Mouse (Mus musculus) thymus, postnatal 0 days (tissue): ENCODE measurements around the gene Pgam5. TPM values are rescaled to one million over a fixed set of nuclear protein-coding genes. Genes with fewer than 3 reads are reported as not detected.

Experiments
- DNase-seq: peaks from one replicate; pipeline ENCODE4 v3.0.0-alpha.2; 2015; ENCODE audit warnings: low spot score
- polyA plus RNA-seq: library from polyadenylated mRNA; unstranded; fragments of >200 nt; fragmentation: Nextera tagmentation; extraction: Ambion mirVana; gene quantifications from 2 replicates; pipeline ENCODE4 v1.2.1, GENCODE M21; 2015

The Pgam5 gene
- polyA plus RNA-seq, 1 experiment from 2014 or later = 67.4 TPM

- DNase-seq = peak; percentile 91
Observed at GRCm38 (mm10) chr5:110230780-110231461, 38.8 kb downstream of the Pgam5 start, which contains the start of gene Ankle2. TSS of gene Ankle2 (plus strand) at chr5:110231004.

- DNase-seq = no peak
Observed at GRCm38 (mm10) chr5:110230401-110230779, 39.3 kb downstream of the Pgam5 start.

- no peak for DNase-seq
Observed at GRCm38 (mm10) chr5:110227336-110227883, 42.3 kb downstream of the Pgam5 start.

GRCm38 (mm10) chr5:110225056-110225455 is 44.7 kb downstream of the Pgam5 start:
- no peak for DNase-seq

GRCm38 (mm10) chr5:110222757-110223156 is 47.0 kb downstream of the Pgam5 start:
- no peak for DNase-seq

GRCm38 (mm10) chr5:110220331-110220730 is 49.4 kb downstream of the Pgam5 start:
- DNase-seq = no peak

- DNase-seq = no peak
Observed at GRCm38 (mm10) chr5:110216780-110217179, 52.9 kb downstream of the Pgam5 start.

- DNase-seq = no peak
Observed at GRCm38 (mm10) chr5:110211312-110211711, 58.4 kb downstream of the Pgam5 start.

Other genes starting within 250 kb of the Pgam5 start
- 4.6 and 5.2 TPM in 2 replicates for gene Gm17655, start 197.4 kb downstream of the Pgam5 start, polyA plus RNA-seq
- gene Gm35315, start 175.5 kb downstream of the Pgam5 start, polyA plus RNA-seq = 2.3 and 2.8 TPM in 2 replicates
- gene Plcxd1, start 169.9 kb downstream of the Pgam5 start, polyA plus RNA-seq = 3.3 and 3.5 TPM in 2 replicates
- 32.0 and 36.8 TPM in 2 replicates for gene Gtpbp6, start 161.7 kb downstream of the Pgam5 start, polyA plus RNA-seq
- gene Zfp605, start 159.8 kb downstream of the Pgam5 start, polyA plus RNA-seq = 4.9 and 5.8 TPM in 2 replicates
- 75.1 and 82.2 TPM in 2 replicates for gene Chfr, start 134.1 kb downstream of the Pgam5 start, polyA plus RNA-seq
- 12.1 and 12.3 TPM in 2 replicates for gene Golga3, start 93.2 kb downstream of the Pgam5 start, polyA plus RNA-seq
- 22.9 and 26.4 TPM in 2 replicates for gene Ankle2, start 38.9 kb downstream of the Pgam5 start, polyA plus RNA-seq
- 7.6 and 9.1 TPM in 2 replicates for gene Pxmp2, start 16.3 kb upstream of the Pgam5 start, polyA plus RNA-seq
- gene Pole, start 16.4 kb upstream of the Pgam5 start, polyA plus RNA-seq = 20.0 and 21.0 TPM in 2 replicates
- gene P2rx2, start 73.3 kb upstream of the Pgam5 start, polyA plus RNA-seq = 0.12 and 0.41 TPM in 2 replicates
- gene Lrcol1, start 74.8 kb upstream of the Pgam5 start, polyA plus RNA-seq = 1.2 and 1.3 TPM in 2 replicates
- 8.5 and 10.4 TPM in 2 replicates for gene Fbrsl1, start 178.6 kb upstream of the Pgam5 start, polyA plus RNA-seq